Mouse (Mus musculus) cerebellum, adult 11 months (tissue): ENCODE results near the gene Ifit3.
A peak's percentile ranks its signal among the peaks of the same experiment; 100 is the strongest.
"Not testable (repeated sequence)": the region's sequence is repeated elsewhere in the genome, so short reads cannot be mapped to it uniquely, and the experiment has no call there.

Source experiments
- DNase-seq: peaks from one replicate; pipeline ENCODE4 v3.0.0; 2022

Gene Ifit3

GRCm38 (mm10) chr19:34583126-34583766, at the start of gene Ifit3:
Gene Ifit3, plus strand, starts transcription at chr19:34583531.
- DNase-seq, result not testable (repeated sequence)

- DNase-seq, result no peak
Measured at GRCm38 (mm10) chr19:34539422-34539821, 43.9 kb upstream of the Ifit3 start.

- DNase-seq, result no peak
Measured at GRCm38 (mm10) chr19:34546211-34546610, 37.1 kb upstream of the Ifit3 start.

GRCm38 (mm10) chr19:34547976-34548375, 35.4 kb upstream of the Ifit3 start:
- DNase-seq, result peak; percentile 30

DNA sequence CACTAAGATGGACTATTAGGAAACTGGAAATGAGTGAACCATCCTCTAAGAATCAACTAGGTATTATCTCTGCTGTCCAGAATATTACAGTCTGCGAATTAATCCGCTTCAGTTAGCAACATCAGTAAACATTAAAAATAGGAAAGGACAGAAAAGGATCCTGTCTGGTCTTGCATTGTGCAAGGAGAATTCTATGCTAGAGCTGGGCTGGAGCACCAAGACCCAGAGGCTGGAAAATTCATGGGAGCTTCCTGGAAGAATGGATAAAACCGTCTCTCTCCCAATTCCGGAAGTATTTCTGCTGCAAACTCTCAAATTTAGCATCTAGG, 33.2 kb upstream of the Ifit3 start:
- no peak for DNase-seq

- peak; percentile 33 for DNase-seq
Measured at GRCm38 (mm10) chr19:34550534-34551223, 32.7 kb upstream of the Ifit3 start, which contains the start of gene Ifit2. Gene Ifit2, plus strand, starts transcription at chr19:34550694.

- DNase-seq, result no peak
Measured at GRCm38 (mm10) chr19:34551981-34552380, 31.4 kb upstream of the Ifit3 start.

DNA sequence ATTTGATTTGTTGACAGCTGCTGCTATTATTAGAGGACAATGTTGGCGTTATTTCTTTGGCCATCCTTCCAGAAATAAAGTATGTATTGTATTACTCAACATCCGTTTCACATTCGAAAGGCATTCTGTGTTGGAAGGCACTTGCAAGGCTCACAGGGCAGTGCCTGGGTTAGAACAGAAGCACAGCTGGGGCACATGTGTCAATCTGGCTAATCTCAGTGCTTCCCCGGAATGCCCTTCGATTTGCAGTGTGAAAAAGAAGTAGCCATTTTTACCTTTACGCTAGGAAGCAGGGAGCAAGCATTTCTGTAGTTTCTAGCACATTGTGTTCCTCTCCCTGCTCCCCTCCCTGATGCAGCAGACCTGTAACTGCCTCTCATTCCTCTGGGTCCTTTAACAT, 30.3 kb upstream of the Ifit3 start:
- DNase-seq, result no peak

- DNase-seq, result no peak
Measured at GRCm38 (mm10) chr19:34553522-34553921, 29.8 kb upstream of the Ifit3 start.

DNA sequence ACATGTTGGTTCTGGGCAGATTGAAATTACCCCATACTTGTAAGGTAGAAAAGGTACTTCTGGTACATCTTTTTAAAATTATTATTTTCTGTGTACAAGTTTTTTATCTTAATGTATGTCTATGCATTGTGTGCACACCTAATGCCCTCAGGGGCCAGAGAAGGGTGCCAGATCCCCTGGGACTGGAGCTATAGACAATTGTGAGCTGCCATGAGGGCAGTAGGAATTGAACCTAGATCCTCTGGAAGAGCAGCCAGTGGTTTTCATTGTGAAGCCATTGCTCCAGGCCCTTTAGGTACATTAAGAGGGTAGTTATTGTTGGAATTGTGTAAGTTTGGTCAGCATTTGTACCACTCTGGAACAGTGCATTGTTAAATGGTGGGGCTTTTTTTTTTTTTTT, 29.3 kb upstream of the Ifit3 start:
- no peak for DNase-seq

GRCm38 (mm10) chr19:34556621-34557020, 26.7 kb upstream of the Ifit3 start:
- DNase-seq, result no peak

- no peak for DNase-seq
Measured at GRCm38 (mm10) chr19:34562556-34562955, 20.8 kb upstream of the Ifit3 start.

GRCm38 (mm10) chr19:34566178-34566784, 17.1 kb upstream of the Ifit3 start:
- no peak for DNase-seq

DNA sequence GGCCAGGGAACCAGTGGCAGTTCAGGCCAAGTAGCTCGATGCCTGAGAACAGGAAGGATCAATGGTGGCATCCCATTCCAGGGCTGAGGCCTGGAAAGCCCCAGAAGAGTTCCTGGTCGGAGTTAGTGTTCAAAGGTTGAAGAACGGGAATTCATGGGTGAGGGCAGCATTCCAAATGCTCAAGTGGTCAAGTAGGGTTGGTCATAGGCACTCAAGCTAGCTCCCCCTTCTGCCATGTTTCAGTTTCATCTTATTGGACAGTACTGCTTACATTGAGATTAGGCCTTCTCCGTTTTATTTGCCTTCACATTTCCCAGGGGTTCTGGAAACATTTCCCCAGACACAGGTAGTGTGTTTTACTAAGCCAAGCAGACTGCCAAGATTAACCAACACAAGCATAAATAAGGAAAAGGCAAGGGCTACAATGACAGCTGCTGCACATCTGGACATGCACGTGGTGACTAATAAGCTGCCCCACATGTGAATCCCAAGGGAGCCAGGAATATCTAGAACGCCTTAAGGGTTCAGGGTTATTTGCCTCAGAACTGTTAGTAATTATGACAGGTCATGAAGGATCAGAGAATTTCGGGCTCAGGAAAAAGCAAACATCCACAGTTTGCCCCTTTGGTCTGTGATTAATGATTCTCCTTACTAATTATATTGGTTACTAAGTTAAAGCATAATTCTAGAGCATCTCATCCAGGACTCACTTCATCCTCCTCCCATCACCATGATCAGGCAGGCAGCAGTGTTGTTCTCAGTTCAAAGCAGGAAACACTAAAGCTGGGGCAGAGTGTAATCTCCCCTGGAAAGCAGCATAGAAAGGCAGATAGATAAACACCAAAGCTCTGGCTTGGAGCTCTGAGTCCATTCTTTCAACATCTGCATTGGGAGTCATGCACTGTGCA, 14.1 kb upstream of the Ifit3 start:
- DNase-seq, result no peak

DNA sequence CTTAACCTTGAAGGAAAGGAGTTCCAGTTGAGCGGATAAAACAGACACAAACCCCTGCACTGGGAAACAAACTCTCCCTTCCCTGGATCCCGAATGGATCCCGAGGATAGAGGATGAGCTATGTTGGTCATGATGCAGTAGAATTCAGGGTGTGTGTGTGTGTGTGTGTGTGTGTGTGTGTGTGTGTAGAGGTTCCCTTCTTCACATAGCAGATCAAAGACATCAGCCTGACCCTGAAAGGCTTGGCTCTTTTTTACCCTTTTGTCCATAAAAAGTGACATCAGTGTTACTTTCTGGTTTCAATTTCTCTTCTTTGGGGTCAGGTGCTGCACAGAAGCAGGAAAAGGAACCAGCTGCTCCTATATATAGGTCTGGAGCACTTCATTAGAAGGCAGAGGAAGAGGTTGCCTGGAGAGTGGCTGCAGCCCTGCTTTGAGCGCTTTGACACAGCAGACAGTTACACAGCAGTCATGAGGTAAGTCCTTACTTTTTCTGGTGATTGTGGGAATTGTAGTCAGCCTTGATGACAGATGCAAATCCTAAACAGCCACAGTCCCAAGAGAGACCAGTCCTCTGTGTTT, 13.3 kb upstream of the Ifit3 start:
- DNase-seq, result no peak

DNA sequence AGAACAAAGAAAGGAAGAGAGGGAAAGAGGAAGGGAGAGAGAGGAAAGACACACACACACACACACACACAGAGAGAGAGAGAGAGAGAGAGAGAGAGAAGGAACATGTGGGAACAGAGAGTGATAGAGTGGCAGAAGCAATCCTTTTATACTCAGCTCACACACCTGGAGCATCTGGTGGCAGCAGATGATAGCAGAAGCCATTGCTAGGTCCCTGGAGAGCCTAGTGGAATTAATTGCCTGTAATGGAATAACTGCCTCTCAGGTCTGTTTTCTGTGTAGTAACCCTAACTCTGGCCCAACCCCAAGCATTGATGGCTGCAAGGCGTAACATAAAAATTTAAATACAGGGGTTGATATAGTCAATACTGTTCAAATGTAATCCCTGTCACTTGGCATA, 12.3 kb upstream of the Ifit3 start:
- no peak for DNase-seq

DNA sequence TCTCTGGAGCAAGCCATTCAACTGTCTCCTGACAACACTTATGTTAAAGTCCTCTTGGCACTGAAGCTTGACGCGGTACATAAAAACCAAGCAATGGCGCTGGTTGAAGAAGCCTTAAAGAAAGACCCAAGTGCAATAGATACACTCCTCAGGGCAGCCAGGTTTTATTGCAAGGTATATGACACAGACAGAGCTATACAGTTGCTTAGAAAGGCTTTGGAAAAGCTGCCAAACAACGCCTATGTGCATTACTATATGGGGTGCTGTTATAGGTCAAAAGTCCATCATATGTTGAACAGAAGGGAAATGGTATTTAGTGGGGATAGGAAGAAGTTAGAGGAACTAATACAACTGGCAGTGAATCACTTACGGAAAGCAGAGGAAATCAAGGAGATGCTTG, 9.7 kb upstream of the Ifit3 start:
- DNase-seq, result no peak

- DNase-seq, result no peak
Measured at GRCm38 (mm10) chr19:34577121-34577520, 6.2 kb upstream of the Ifit3 start.

- DNase-seq, result not testable (repeated sequence)
Measured at GRCm38 (mm10) chr19:34582696-34583095, 635 bp upstream of the Ifit3 start.

DNA sequence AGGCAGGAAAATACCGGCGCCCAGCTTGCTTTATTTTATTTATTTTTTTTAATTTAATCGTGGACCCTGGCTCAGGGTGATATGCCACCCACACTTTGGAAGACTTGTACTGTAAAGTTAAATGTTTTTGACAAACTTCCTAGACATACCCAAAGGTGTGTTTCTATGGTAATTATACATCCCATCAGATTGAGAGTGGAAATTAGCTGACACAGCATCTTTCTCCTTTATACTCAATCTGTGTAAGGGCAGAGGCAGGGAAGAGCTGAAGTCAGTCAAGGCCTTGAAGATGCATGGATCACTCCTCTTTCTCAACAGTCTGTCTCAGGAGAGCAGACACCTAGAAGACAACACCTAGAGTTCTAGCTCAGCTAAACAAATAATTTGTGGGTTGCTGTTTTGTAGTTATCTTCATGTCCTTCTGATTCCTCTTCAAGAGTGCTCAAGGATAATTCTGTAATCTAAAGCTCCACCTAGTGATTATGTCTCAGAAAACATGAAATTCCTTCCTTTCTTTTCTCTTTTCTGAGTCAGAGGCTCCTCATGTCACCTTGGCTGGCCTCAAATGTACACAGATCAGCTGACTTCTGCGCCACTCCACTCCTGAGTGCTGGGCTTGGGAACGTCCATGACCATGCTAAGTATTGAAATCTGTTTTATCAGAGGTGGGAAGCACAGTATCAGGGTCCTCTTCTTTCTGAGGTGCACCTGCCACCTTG, 2.6 kb downstream of the Ifit3 start:
- not testable (repeated sequence) for DNase-seq

DNA sequence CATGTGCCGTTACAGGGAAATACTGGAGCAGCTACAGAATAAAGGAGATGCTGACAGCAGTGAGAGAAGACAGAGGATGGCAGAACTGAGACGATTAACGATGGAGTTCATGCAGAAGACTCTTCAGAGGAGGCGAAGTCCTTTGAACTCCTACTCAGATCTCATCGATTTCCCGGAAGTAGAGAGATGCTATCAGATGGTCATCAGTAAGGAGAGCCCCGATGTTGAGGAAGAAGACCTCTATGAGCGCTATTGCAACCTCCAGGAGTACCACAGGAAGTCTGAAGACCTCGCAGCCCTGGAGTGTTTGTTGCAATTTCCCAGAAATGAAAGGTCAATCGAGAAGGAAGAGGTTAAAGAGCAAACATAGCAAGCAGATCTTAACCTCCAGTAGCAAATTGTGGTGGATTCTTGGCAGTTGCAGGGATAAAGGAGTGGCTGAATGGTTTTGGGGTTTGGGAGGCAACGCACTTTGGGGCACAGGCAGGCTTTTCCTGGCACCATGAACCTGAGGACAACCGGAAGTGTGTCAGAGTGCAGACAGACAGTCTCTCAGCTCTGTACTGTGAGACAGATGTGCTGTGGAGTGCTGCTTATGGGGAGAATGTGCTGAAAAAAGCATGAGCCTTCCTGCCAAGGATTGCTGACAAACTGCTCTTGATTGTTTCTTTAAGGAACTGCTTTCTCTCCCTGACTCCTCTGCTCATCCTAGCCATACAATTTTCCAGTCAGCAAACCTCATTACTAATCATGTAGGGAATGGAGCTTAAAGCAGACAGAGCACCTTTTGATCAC, 4.8 kb downstream of the Ifit3 start:
- not testable (repeated sequence) for DNase-seq
